Mouse (Mus musculus) forebrain, embryonic 12.5 days (tissue): Measurements from ENCODE around the gene Clpp. TPM values are rescaled to one million over a fixed set of nuclear protein-coding genes. Genes with fewer than 3 reads are reported as not detected.

ENCODE experiments used
- ATAC-seq: fragments of 200-750 bp; cut with Nextera tagmentation; 2 replicates; pipeline ENCODE4 v1.8.0; 2017; ENCODE audit warnings: moderate TSS enrichment; ENCODE audit not compliant: low FRiP score
- H3K27ac ChIP-seq: fragments of 300-500 bp; sonication (generic); 2 replicates; pipeline ENCODE4 v1.5.1; 2016; ENCODE audit warnings: mild to moderate bottlenecking
- H3K27me3 ChIP-seq: fragments of 300-500 bp; sonication (generic); 2 replicates; pipeline ENCODE4 v1.6.1; 2016; ENCODE audit warnings: mild to moderate bottlenecking
- H3K36me3 ChIP-seq: fragments of 300-500 bp; sonication (generic); replicated peaks from 2 replicates; pipeline ENCODE4 v1.6.1; 2016; ENCODE audit warnings: mild to moderate bottlenecking
- H3K4me1 ChIP-seq: fragments of 300-500 bp; sonication (generic); 2 replicates; pipeline ENCODE4 v1.6.1; 2016
- H3K4me2 ChIP-seq: fragments of 300-500 bp; sonication (generic); 2 replicates; pipeline ENCODE4 v1.6.1; 2016; ENCODE audit warnings: mild to moderate bottlenecking, moderate library complexity
- H3K4me3 ChIP-seq: fragments of 300-500 bp; sonication (generic); replicated peaks from 2 replicates; pipeline ENCODE4 v1.5.1; 2016; ENCODE audit warnings: mild to moderate bottlenecking
- H3K9ac ChIP-seq: fragments of 300-500 bp; sonication (generic); 2 replicates; pipeline ENCODE4 v1.6.1; 2016; ENCODE audit warnings: mild to moderate bottlenecking
- H3K9me3 ChIP-seq: fragments of 300-500 bp; sonication (generic); 2 replicates; pipeline ENCODE4 v1.6.1; 2016
- WGBS: fragments of 180-500 bp; shearing (Covaris S2); methylation state at CpG from one replicate; pipeline ENCODE4 v1.1.7; 2016; 5-methylcytosine and 5-hydroxymethylcytosine counted together
- polyA plus RNA-seq: library from polyadenylated mRNA; unstranded; fragments of >200 nt; fragmentation: Nextera tagmentation; extraction: Ambion mirVana; gene quantifications from 2 replicates; pipeline ENCODE4 v1.2.1, GENCODE M21; 2016

Clpp gene
- polyA plus RNA-seq, 1 experiment from 2014 or later, result 141 TPM

DNA sequence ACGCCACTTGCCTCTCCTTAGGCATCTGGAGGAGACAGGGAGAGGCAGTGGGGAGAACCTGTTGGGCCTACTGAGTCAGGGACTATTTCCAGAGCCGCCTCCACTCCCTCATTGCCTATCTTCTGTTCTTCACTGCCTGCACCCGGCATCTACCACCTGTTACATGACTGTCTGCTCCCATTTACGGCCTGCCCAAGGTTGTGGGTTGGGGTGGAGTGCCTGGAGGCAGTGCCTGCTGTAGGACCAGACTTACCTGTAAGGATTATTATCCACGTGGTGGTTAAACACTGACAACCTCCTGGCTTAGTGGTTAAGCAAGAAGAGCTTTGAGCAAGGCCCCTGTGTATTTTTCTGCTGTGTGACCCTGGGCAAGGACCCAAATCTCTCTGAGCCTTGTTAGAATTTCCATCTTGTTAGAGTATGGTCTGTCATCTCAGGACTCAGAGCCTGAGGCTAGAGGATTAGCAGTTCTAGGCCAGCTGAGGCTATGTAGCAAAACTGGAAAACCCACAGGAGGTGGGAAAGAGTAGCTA, 15.3 kb upstream of the Clpp start:
- no peak for ATAC-seq
- Histone ChIP-seq H3K9ac (no peak overlapping the region), H3K9me3 (no peaks in the 10 kb centered on the region), H3K36me3 (no peaks in the 10 kb centered on the region), H3K4me2 (no peak overlapping the region), H3K27ac (no peak overlapping the region), H3K4me3 (no peak overlapping the region), H3K27me3 (0 out of 2 replicates have a peak, but pooled peaks cover 5% of the 10 kb centered on the region), H3K4me1 (no peaks in the 10 kb centered on the region)
- WGBS, result 78% methylated on average over 5 of the region's 5 CpGs

GRCm38 (mm10) chr17:56975391-56975790, 14.7 kb upstream of the Clpp start:
- no peak overlapping the region for H3K27ac ChIP-seq
- H3K36me3 ChIP-seq, result no peaks in the 10 kb centered on the region
- no peaks in the 10 kb centered on the region for H3K27me3 ChIP-seq
- no peak for ATAC-seq
- WGBS, result 76% methylated on average over 3 of the region's 3 CpGs
- no peak overlapping the region for H3K4me2 ChIP-seq
- H3K4me3 ChIP-seq, result no peak overlapping the region
- no peaks in the 10 kb centered on the region for H3K4me1 ChIP-seq
- H3K9ac ChIP-seq, result no peak overlapping the region
- H3K9me3 ChIP-seq, result no peaks in the 10 kb centered on the region

DNA sequence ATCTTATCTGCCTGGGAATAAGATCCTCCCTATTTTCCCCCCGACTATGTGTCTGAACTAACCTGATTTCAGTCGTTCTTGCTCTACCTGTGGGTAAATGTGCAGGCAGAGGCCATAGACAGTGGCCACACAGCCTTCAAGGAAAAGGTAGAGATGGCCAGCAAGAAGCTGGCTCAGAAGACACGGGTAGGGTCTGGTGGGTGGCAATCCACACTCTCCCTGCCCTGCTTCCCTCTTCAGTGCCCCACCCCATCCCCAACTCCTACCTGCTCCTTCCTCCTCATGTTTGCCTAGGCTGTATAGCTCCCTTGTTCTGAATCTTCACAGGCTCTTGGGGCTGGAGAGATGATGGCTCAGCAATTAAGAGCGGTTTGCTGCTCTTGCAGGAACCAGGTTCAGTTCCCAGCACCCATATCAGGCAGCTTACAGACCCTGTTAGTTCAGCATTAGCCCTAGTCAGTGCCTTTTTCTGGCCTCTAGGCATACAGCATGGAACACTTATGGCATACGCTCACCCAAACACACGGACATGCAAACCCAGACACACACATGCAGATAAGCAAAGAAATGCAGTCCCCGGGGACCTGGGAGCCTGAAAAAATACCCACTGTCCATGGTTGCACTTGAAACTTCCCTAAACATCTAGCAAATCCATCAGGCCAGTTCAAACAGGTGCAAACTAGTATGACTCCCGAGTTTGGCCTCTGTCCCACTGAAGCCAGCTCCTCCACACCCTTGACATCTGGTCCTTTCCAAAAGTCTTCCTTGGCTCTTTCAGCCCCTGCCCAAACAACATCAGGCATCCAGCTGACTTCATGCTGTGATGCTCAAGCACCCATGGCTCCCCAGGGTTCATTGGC, 13.3 kb upstream of the Clpp start:
- 84% methylated on average over 8 of the region's 8 CpGs for WGBS
- H3K4me3 ChIP-seq, result no peak overlapping the region

DNA sequence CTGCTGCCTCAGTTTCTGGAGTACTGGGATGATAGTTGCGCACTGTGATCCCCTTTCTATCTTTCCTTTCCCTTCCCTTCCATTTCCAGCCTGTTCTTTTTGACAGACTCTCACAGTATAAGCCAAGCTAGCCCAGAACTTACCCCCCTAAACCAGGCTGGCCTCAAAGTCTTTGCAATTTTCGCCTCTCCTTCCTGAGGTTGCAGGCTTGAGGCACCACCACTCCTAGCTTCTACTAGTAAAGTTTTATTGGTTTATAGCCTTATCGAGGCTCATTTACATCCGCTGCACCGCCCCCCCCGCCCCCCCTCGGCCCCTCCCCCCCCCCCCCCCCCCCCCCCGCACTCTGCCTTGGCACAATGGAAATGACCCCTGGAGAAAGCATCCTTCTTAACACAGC, 10.6 kb upstream of the Clpp start:
- Histone ChIP-seq H3K9ac (no peak overlapping the region), H3K27ac (no peak overlapping the region), H3K36me3 (no peaks in the 10 kb centered on the region), H3K4me1 (no peaks in the 10 kb centered on the region), H3K9me3 (no peaks in the 10 kb centered on the region), H3K27me3 (peaks cover 3% of the 10 kb centered on the region; the same call in 1 of the 2 replicates), H3K4me2 (no peak overlapping the region), H3K4me3 (no peak overlapping the region)
- ATAC-seq, result no peak
- 79% methylated on average over 3 of the region's 8 CpGs for WGBS

More for the DNA sequence above, 13.3 kb upstream of the Clpp start:
- no peaks in the 10 kb centered on the region for H3K4me1 ChIP-seq
- H3K36me3 ChIP-seq, result no peaks in the 10 kb centered on the region
- H3K9me3 ChIP-seq, result no peaks in the 10 kb centered on the region
- H3K4me2 ChIP-seq, result no peak overlapping the region
- H3K27me3 ChIP-seq, result no peaks in the 10 kb centered on the region; the same call in 1 of the 2 replicates
- no peak overlapping the region for H3K27ac ChIP-seq
- H3K9ac ChIP-seq, result no peak overlapping the region
- no peak for ATAC-seq

DNA sequence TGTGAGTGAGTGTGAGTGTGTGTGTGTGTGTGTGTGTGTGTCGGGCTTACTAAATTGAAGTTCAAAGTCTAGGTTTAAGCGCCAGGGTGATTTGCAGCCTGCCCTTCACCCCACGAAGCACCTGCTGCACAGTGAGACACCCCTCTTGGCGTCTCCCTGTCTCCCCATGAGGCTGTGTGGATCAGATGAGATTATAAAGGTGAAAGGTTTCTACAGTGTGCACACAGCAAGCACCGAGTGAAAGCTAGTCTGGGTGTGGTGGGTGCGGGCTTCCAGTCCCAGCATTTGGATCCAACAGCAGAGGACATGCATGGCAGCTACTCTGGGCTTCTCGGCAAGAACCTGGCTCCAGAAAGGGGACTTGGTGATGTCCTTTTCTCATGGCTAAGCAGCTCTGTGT, 9.1 kb upstream of the Clpp start:
- Histone ChIP-seq H3K27me3 (peaks cover 3% of the 10 kb centered on the region; the same call in 1 of the 2 replicates), H3K4me1 (no peaks in the 10 kb centered on the region), H3K9me3 (no peaks in the 10 kb centered on the region), H3K4me2 (no peak overlapping the region), H3K36me3 (no peaks in the 10 kb centered on the region), H3K27ac (no peak overlapping the region), H3K9ac (no peak overlapping the region), H3K4me3 (no peak overlapping the region)
- ATAC-seq, result no peak
- WGBS, result 74% methylated on average over 7 of the region's 7 CpGs

GRCm38 (mm10) chr17:56982013-56982412, 8.1 kb upstream of the Clpp start, which contains the start of gene Acer1:
Gene Acer1, minus strand, starts transcription at chr17:56982126.
- no peak within 1 kb of the TSS for H3K4me2 ChIP-seq
- H3K9ac ChIP-seq, result no peak within 1 kb of the TSS
- 76% methylated on average over 5 of the region's 5 CpGs for WGBS

GRCm38 (mm10) chr17:56984886-56985285, 5.2 kb upstream of the Clpp start:
- Histone ChIP-seq H3K4me2 (no peak overlapping the region), H3K27ac (no peak overlapping the region), H3K36me3 (no peaks in the 10 kb centered on the region), H3K9me3 (no peaks in the 10 kb centered on the region), H3K27me3 (peaks cover 3% of the 10 kb centered on the region; the same call in 1 of the 2 replicates), H3K4me1 (no peaks in the 10 kb centered on the region), H3K9ac (no peak overlapping the region), H3K4me3 (no peak overlapping the region)
- no peak for ATAC-seq
- WGBS, result 88% methylated on average over 9 of the region's 9 CpGs

More at GRCm38 (mm10) chr17:56982013-56982412, 8.1 kb upstream of the Clpp start, which contains the start of gene Acer1:
- H3K36me3 ChIP-seq, result no peaks in the 10 kb centered on the region
- no peak for ATAC-seq
- H3K27ac ChIP-seq, result no peak within 1 kb of the TSS
- H3K27me3 ChIP-seq, result peaks cover 3% of the 10 kb centered on the region; the same call in 1 of the 2 replicates
- no peak within 1 kb of the TSS for H3K4me3 ChIP-seq
- no peaks in the 10 kb centered on the region for H3K4me1 ChIP-seq
- no peaks in the 10 kb centered on the region for H3K9me3 ChIP-seq

- Histone ChIP-seq H3K4me3 (no peak overlapping the region), H3K27me3 (peaks cover 3% of the 10 kb centered on the region; the same call in 1 of the 2 replicates), H3K36me3 (no peaks in the 10 kb centered on the region), H3K27ac (no peak overlapping the region), H3K9me3 (no peaks in the 10 kb centered on the region), H3K4me1 (peaks cover under 1% of the 10 kb centered on the region; the same call in 1 of the 2 replicates), H3K9ac (no peak overlapping the region), H3K4me2 (no peak overlapping the region)
- 74% methylated on average over 3 of the region's 3 CpGs for WGBS
- no peak for ATAC-seq
These were observed 4.4 kb upstream of the Clpp start for GRCm38 (mm10) chr17:56985656-56986055.

GRCm38 (mm10) chr17:56986105-56986805, 3.9 kb upstream of the Clpp start:
- Histone ChIP-seq H3K4me2 (no peak overlapping the region), H3K4me1 (peaks cover 6% of the 10 kb centered on the region), H3K4me3 (no peak overlapping the region), H3K36me3 (0 out of 2 replicates have a peak, but pooled peaks cover 1% of the 10 kb centered on the region), H3K27me3 (peaks cover 3% of the 10 kb centered on the region; the same call in 1 of the 2 replicates), H3K27ac (no peak overlapping the region), H3K9me3 (no peaks in the 10 kb centered on the region), H3K9ac (no peak overlapping the region)
- WGBS, result 83% methylated on average over 3 of the region's 3 CpGs
- ATAC-seq, result no peak

DNA sequence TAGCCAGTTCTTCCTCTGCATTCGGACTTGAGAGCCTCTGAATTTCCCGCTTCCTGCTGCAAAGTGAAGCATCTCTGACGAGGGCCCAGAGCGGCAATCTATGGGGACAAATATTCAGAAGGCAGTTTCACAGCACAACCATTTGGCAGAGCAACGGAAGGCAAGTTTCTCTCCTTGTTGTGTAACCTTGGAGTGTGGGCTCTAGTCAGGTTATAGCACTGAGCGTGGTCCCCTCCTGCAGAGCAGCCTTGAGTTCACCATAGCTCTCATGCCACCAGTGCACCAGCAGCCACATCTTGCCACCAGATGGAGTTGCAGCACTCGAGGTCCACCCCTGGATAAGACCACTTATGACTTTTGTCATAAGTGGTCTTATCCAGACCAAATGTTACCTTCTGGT, 1.7 kb upstream of the Clpp start:
- Histone ChIP-seq H3K9ac (no peak overlapping the region), H3K9me3 (no peaks in the 10 kb centered on the region), H3K4me3 (no peak overlapping the region), H3K27me3 (no peaks in the 10 kb centered on the region), H3K4me2 (no peak overlapping the region), H3K4me1 (peaks cover 14% of the 10 kb centered on the region), H3K27ac (no peak overlapping the region), H3K36me3 (peaks cover 15% of the 10 kb centered on the region)
- ATAC-seq, result no peak
- 86% methylated on average over 7 of the region's 7 CpGs for WGBS

DNA sequence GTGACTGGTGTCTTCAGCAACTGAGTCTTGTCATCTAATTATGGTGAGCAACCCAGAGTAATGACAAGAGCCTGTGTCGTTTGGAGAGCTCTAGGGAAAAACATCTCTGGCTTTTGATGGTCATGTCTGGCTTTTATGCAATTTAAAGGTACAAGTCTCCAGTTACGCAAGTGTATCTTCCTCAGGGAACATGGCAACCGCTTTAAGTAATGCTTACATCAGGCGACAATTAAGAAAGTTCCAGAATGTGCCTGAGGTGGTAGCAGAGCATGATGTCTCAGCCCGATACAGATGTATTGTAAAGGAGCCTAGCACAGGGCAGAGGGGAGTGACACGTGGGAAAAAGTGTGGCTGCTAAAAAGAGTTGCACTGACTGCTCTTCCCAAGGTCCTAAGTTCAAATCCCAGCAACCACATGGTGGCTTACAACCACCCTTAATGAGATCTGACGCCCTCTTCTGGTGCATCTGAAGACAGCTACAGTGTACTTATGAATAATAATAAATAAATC, 1.1 kb upstream of the Clpp start:
- 75% methylated on average over 7 of the region's 7 CpGs for WGBS
- Histone ChIP-seq H3K9ac (no peak overlapping the region), H3K27me3 (no peaks in the 10 kb centered on the region), H3K27ac (no peak overlapping the region; the same call in 1 of the 2 replicates), H3K9me3 (no peaks in the 10 kb centered on the region), H3K4me1 (peaks cover 14% of the 10 kb centered on the region), H3K4me3 (peak overlapping the region; percentile 62), H3K36me3 (peaks cover 20% of the 10 kb centered on the region), H3K4me2 (peak overlapping the region; percentile 64)
- no peak for ATAC-seq
